Mouse (Mus musculus) embryonic facial prominence, embryonic 14.5 days (tissue): Measurements from ENCODE around the gene Paxx. TPM values are rescaled to one million over a fixed set of nuclear protein-coding genes. Genes with fewer than 3 reads are reported as not detected.

ENCODE experiments used
- ATAC-seq: fragments of 200-750 bp; cut with Nextera tagmentation; 2 replicates; pipeline ENCODE4 v1.8.0; 2017; ENCODE audit warnings: low read depth, moderate number of reproducible peaks, moderate TSS enrichment
- DNase-seq: peaks from one replicate; pipeline ENCODE4 v3.0.0-alpha.2; 2015; ENCODE audit warnings: low spot score
- H3K27ac ChIP-seq: fragments of 300-500 bp; sonication (generic); replicated peaks from 2 replicates; pipeline ENCODE4 v1.5.1; 2014; ENCODE audit warnings: low read depth, mild to moderate bottlenecking, low read length, moderate library complexity
- H3K27me3 ChIP-seq: fragments of 300-500 bp; sonication (generic); replicated peaks from 2 replicates; pipeline ENCODE4 v1.6.1; 2014; ENCODE audit warnings: low read length; ENCODE audit not compliant: control insufficient read depth, insufficient read depth
- H3K36me3 ChIP-seq: fragments of 300-500 bp; sonication (generic); 2 replicates; pipeline ENCODE4 v1.6.1; 2014; ENCODE audit warnings: low read length, mixed read lengths; ENCODE audit not compliant: control insufficient read depth, insufficient read depth
- H3K4me1 ChIP-seq: fragments of 300-500 bp; sonication (generic); 2 replicates; pipeline ENCODE4 v1.6.1; 2014; ENCODE audit warnings: antibody characterized with exemption, low read length; ENCODE audit not compliant: control insufficient read depth, insufficient read depth
- H3K4me2 ChIP-seq: fragments of 300-500 bp; sonication (generic); 2 replicates; pipeline ENCODE4 v1.6.1; 2014; ENCODE audit warnings: low read depth, mild to moderate bottlenecking, low read length, moderate library complexity, mixed read lengths
- H3K4me3 ChIP-seq: fragments of 300-500 bp; sonication (generic); 2 replicates; pipeline ENCODE4 v1.5.1; 2014; ENCODE audit warnings: low read depth, mild to moderate bottlenecking, low read length
- H3K9ac ChIP-seq: fragments of 300-500 bp; sonication (generic); 2 replicates; pipeline ENCODE4 v1.6.1; 2014; ENCODE audit warnings: low read depth, mild to moderate bottlenecking, low read length, moderate library complexity, mixed read lengths
- H3K9me3 ChIP-seq: fragments of 300-500 bp; sonication (generic); 2 replicates; pipeline ENCODE4 v1.6.1; 2016; ENCODE audit warnings: low read length; ENCODE audit not compliant: control insufficient read depth
- WGBS: fragments of 180-500 bp; shearing (Covaris S2); extraction: QIAGEN DNeasy Blood & Tissue Kit; methylation state at CpG from one replicate; pipeline ENCODE4 v1.1.7; 2014; 5-methylcytosine and 5-hydroxymethylcytosine counted together
- polyA plus RNA-seq: library from polyadenylated mRNA; unstranded; fragments of >200 nt; fragmentation: Nextera tagmentation; extraction: Ambion mirVana; gene quantifications from 2 replicates; pipeline ENCODE4 v1.2.1, GENCODE M21; 2014

Paxx gene
- polyA plus RNA-seq, 1 experiment from 2014 or later, result 41.7 TPM

GRCm38 (mm10) chr2:25469969-25470368 lies 9.1 kb upstream of the Paxx start, which contains the start of gene Ptgds:
TSS of gene Ptgds (minus strand) at chr2:25470046.
- no peak for DNase-seq
- H3K36me3 ChIP-seq, result no peaks in the 10 kb centered on the region

GRCm38 (mm10) chr2:25468962-25469915 lies 8.3 kb upstream of the Paxx start:
- Histone ChIP-seq H3K4me1 (peaks cover 9% of the 10 kb centered on the region; the same call in 1 of the 2 replicates), H3K36me3 (no peaks in the 10 kb centered on the region), H3K9ac (no peak overlapping the region), H3K27me3 (no peaks in the 10 kb centered on the region), H3K27ac (no peak overlapping the region), H3K4me2 (no peak overlapping the region), H3K9me3 (no peaks in the 10 kb centered on the region), H3K4me3 (no peak overlapping the region)
- WGBS, result 71% methylated on average over 10 of the region's 10 CpGs
- DNase-seq (peak; percentile 31), ATAC-seq (peak; percentile 60; the same call in 1 of the 2 replicates)

More at GRCm38 (mm10) chr2:25469969-25470368, 9.1 kb upstream of the Paxx start, which contains the start of gene Ptgds:
- Histone ChIP-seq H3K4me2 (no peak within 1 kb of the TSS), H3K27ac (no peak within 1 kb of the TSS), H3K9ac (no peak within 1 kb of the TSS), H3K9me3 (no peaks in the 10 kb centered on the region), H3K4me3 (no peak within 1 kb of the TSS), H3K4me1 (peaks cover 9% of the 10 kb centered on the region; the same call in 1 of the 2 replicates), H3K27me3 (no peaks in the 10 kb centered on the region)
- no peak for ATAC-seq
- 51% methylated on average over 6 of the region's 6 CpGs for WGBS

- ATAC-seq, result no peak
- H3K9me3 ChIP-seq, result no peaks in the 10 kb centered on the region
- WGBS, result 70% methylated on average over 14 of the region's 14 CpGs
Measured at GRCm38 (mm10) chr2:25467606-25468303, 6.9 kb upstream of the Paxx start.

GRCm38 (mm10) chr2:25465816-25466635 lies 5.1 kb upstream of the Paxx start:
- Histone ChIP-seq H3K9me3 (no peaks in the 10 kb centered on the region), H3K36me3 (no peaks in the 10 kb centered on the region), H3K27ac (no peak overlapping the region), H3K4me2 (no peak overlapping the region), H3K27me3 (no peaks in the 10 kb centered on the region), H3K4me1 (peaks cover 13% of the 10 kb centered on the region; the same call in 1 of the 2 replicates), H3K9ac (no peak overlapping the region), H3K4me3 (no peak overlapping the region)
- ATAC-seq (peak; percentile 32; the same call in 1 of the 2 replicates), DNase-seq (no peak)
- WGBS, result 39% methylated on average over 10 of the region's 10 CpGs

More at GRCm38 (mm10) chr2:25467606-25468303, 6.9 kb upstream of the Paxx start:
- Histone ChIP-seq H3K36me3 (no peaks in the 10 kb centered on the region), H3K9ac (no peak overlapping the region), H3K27ac (no peak overlapping the region), H3K4me3 (no peak overlapping the region), H3K4me2 (no peak overlapping the region), H3K4me1 (peaks cover 9% of the 10 kb centered on the region; the same call in 1 of the 2 replicates), H3K27me3 (no peaks in the 10 kb centered on the region)
- DNase-seq, result no peak

- no peaks in the 10 kb centered on the region for H3K36me3 ChIP-seq
- H3K27ac ChIP-seq, result no peak overlapping the region
- no peak overlapping the region for H3K4me2 ChIP-seq
- no peak overlapping the region for H3K9ac ChIP-seq
- H3K4me1 ChIP-seq, result peaks cover 13% of the 10 kb centered on the region; the same call in 1 of the 2 replicates
- ATAC-seq (no peak), DNase-seq (no peak)
- no peaks in the 10 kb centered on the region for H3K9me3 ChIP-seq
- 77% methylated on average over 2 of the region's 2 CpGs for WGBS
- no peaks in the 10 kb centered on the region for H3K27me3 ChIP-seq
- H3K4me3 ChIP-seq, result no peak overlapping the region
Measured at GRCm38 (mm10) chr2:25465256-25465655, 4.4 kb upstream of the Paxx start.

GRCm38 (mm10) chr2:25463630-25464029 lies 2.7 kb upstream of the Paxx start:
- Histone ChIP-seq H3K27ac (no peak overlapping the region), H3K4me1 (peaks cover 16% of the 10 kb centered on the region; the same call in 1 of the 2 replicates), H3K27me3 (no peaks in the 10 kb centered on the region), H3K36me3 (no peaks in the 10 kb centered on the region), H3K9ac (no peak overlapping the region), H3K9me3 (no peaks in the 10 kb centered on the region), H3K4me2 (no peak overlapping the region), H3K4me3 (no peak overlapping the region)
- DNase-seq (no peak), ATAC-seq (no peak)
- 73% methylated on average over 3 of the region's 3 CpGs for WGBS

- no peaks in the 10 kb centered on the region for H3K36me3 ChIP-seq
- no peaks in the 10 kb centered on the region for H3K27me3 ChIP-seq
- peak overlapping the region; percentile 70 for H3K4me2 ChIP-seq
- WGBS, result 22% methylated on average over 3 of the region's 3 CpGs
- peak overlapping the region; percentile 90 for H3K27ac ChIP-seq
- H3K9ac ChIP-seq, result peak overlapping the region; percentile 80
- no peak for ATAC-seq
- peak overlapping the region; percentile 75 for H3K4me3 ChIP-seq
- no peaks in the 10 kb centered on the region for H3K9me3 ChIP-seq
- DNase-seq, result no peak
- peaks cover 16% of the 10 kb centered on the region; the same call in 1 of the 2 replicates for H3K4me1 ChIP-seq
Measured at GRCm38 (mm10) chr2:25461407-25461806, 513 bp upstream of the Paxx start.

- no peaks in the 10 kb centered on the region for H3K27me3 ChIP-seq
- WGBS, result 51% methylated on average over 4 of the region's 5 CpGs
- peak overlapping the region; percentile 90 for H3K27ac ChIP-seq
- DNase-seq (no peak), ATAC-seq (no peak)
- peaks cover 10% of the 10 kb centered on the region; the same call in 1 of the 2 replicates for H3K4me1 ChIP-seq
- H3K9me3 ChIP-seq, result no peaks in the 10 kb centered on the region
- no peaks in the 10 kb centered on the region for H3K36me3 ChIP-seq
- H3K9ac ChIP-seq, result peak overlapping the region; percentile 80
- H3K4me2 ChIP-seq, result peak overlapping the region; percentile 70
- peak overlapping the region; percentile 75 for H3K4me3 ChIP-seq
Measured at GRCm38 (mm10) chr2:25460135-25460534, 759 bp downstream of the Paxx start.
